Mouse (Mus musculus) hindbrain, postnatal 0 days (tissue): ENCODE measurements around the gene Snx14. TPM values are rescaled to one million over a fixed set of nuclear protein-coding genes. Genes with fewer than 3 reads are reported as not detected.
A peak's percentile ranks its signal among the peaks of the same experiment; 100 is the strongest.

Experiments
- ATAC-seq: fragments of 200-750 bp; cut with Nextera tagmentation; 2 replicates; pipeline ENCODE4 v1.8.0; 2017; ENCODE audit warnings: mild to moderate bottlenecking, moderate TSS enrichment, moderate library complexity
- DNase-seq: peaks from one replicate; pipeline ENCODE4 v3.0.0-alpha.2; 2015; ENCODE audit warnings: low spot score
- H3K27ac ChIP-seq: fragments of 300-500 bp; sonication (generic); 2 replicates; pipeline ENCODE4 v1.5.1; 2014; ENCODE audit warnings: mild to moderate bottlenecking
- H3K27me3 ChIP-seq: fragments of 300-500 bp; sonication (generic); 2 replicates; pipeline ENCODE4 v1.6.1; 2014; ENCODE audit warnings: low read length, mixed read lengths; ENCODE audit not compliant: insufficient read depth
- H3K36me3 ChIP-seq: fragments of 300-500 bp; sonication (generic); 2 replicates; pipeline ENCODE4 v1.6.1; 2014; ENCODE audit warnings: low read length, mixed read lengths; ENCODE audit not compliant: insufficient read depth
- H3K4me1 ChIP-seq: fragments of 300-500 bp; sonication (generic); 2 replicates; pipeline ENCODE4 v1.6.1; 2014; ENCODE audit warnings: antibody characterized with exemption, low read length, mixed read lengths; ENCODE audit not compliant: insufficient read depth
- H3K4me2 ChIP-seq: fragments of 300-500 bp; sonication (generic); 2 replicates; pipeline ENCODE4 v1.6.1; 2014; ENCODE audit warnings: low read depth, mild to moderate bottlenecking, low read length, moderate library complexity, mixed read lengths
- H3K4me3 ChIP-seq: fragments of 300-500 bp; sonication (generic); 2 replicates; pipeline ENCODE4 v1.5.1; 2014; ENCODE audit warnings: low read length
- H3K9ac ChIP-seq: fragments of 300-500 bp; sonication (generic); replicated peaks from 2 replicates; pipeline ENCODE4 v1.6.1; 2014; ENCODE audit warnings: mild to moderate bottlenecking, low read length, moderate library complexity, mixed read lengths
- H3K9me3 ChIP-seq: fragments of 300-500 bp; sonication (generic); 2 replicates; pipeline ENCODE4 v1.6.1; 2016; ENCODE audit warnings: low read length, mixed read lengths
- CTCF ChIP-seq: IDR thresholded peaks from 2 replicates; pipeline ENCODE4 v1.5.1; 2016; ENCODE audit warnings: antibody characterized with exemption, control low read depth, low read depth
- WGBS: fragments of 180-500 bp; shearing (Covaris S2); extraction: QIAGEN DNeasy Blood & Tissue Kit; methylation state at CpG from one replicate; pipeline ENCODE4 v1.1.7; 2014; 5-methylcytosine and 5-hydroxymethylcytosine counted together
- polyA plus RNA-seq: library from polyadenylated mRNA; unstranded; fragments of >200 nt; fragmentation: Nextera tagmentation; extraction: Ambion mirVana; gene quantifications from 2 replicates; pipeline ENCODE4 v1.2.1, GENCODE M21; 2015
- total RNA-seq: library from RNA; depleted of rRNA; stranded (reverse); fragments of >200 nt; gene quantifications from 2 replicates; pipeline ENCODE4 v1.2.3, GENCODE M21; 2014

The Snx14 gene
- total and polyA plus RNA-seq, 2 experiments from 2014 or later: 23.3 to 28.6 TPM

GRCm38 (mm10) chr9:88340819-88341218, 97.9 kb downstream of the Snx14 start:
- H3K9ac ChIP-seq: no peak overlapping the region
- no peak for TF ChIP-seq CTCF

DNA sequence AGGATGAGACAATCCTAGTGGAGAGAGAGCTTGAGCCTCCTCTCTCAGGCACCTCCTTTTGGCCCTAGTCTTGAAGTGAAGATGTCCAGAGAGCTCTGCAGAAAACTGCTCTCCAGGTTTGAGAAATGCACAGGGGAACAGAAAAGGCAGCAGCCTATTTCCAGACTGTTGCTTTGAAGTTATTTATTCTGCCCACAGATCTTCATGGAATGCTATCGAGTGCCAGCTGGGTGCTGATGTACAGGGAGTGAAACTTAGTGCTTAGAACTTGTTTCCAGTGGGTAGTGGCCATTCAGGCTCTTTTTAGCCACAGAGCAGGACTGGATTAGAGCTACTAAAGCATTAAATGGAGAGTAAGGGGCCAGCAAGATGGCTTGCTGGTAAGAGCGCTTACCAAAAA, 102.9 kb downstream of the Snx14 start:
- TF ChIP-seq CTCF: no peak
- Histone ChIP-seq H3K36me3 (no peaks in the 10 kb centered on the region), H3K27ac (no peak overlapping the region), H3K27me3 (no peaks in the 10 kb centered on the region), H3K4me1 (no peaks in the 10 kb centered on the region), H3K9ac (no peak overlapping the region), H3K4me2 (no peak overlapping the region), H3K4me3 (no peak overlapping the region), H3K9me3 (no peaks in the 10 kb centered on the region)
- ATAC-seq: no peak
- no peak for DNase-seq
- 83% methylated on average over 2 of the region's 2 CpGs for WGBS

More at GRCm38 (mm10) chr9:88340819-88341218, 97.9 kb downstream of the Snx14 start:
- no peak overlapping the region for H3K4me2 ChIP-seq
- ATAC-seq (0 out of 2 replicates have a peak, but pooled peaks have one; percentile 29), DNase-seq (no peak)
- no peaks in the 10 kb centered on the region for H3K9me3 ChIP-seq
- H3K4me1 ChIP-seq: no peaks in the 10 kb centered on the region
- H3K27me3 ChIP-seq: no peaks in the 10 kb centered on the region
- H3K36me3 ChIP-seq: no peaks in the 10 kb centered on the region
- H3K4me3 ChIP-seq: no peak overlapping the region
- H3K27ac ChIP-seq: no peak overlapping the region
- 86% methylated on average over 3 of the region's 3 CpGs for WGBS

DNA sequence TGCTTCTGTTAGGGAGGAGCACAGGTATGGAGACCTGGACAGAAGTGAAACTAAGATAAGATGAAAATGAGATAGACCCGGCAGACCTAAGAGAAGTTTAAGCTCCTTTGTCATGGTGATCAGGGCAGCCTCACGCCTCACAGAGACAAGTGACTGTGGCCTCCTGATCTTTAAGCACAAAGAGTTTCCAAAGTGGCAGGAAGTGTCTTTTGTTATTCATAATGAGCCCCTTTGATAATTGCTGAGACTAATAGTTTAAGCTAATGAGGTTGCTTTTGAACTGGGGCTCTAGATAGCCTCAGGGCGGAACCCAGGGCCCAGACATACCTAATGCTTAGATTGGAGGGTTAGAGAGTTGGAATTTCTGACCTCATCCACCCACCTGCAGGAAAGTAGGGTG, 106.3 kb downstream of the Snx14 start:
- DNase-seq: no peak
- no peak for TF ChIP-seq CTCF
- 22% methylated on average over 3 of the region's 3 CpGs for WGBS

GRCm38 (mm10) chr9:88330316-88330715, 108.4 kb downstream of the Snx14 start:
- 72% methylated on average over 3 of the region's 3 CpGs for WGBS
- H3K4me2 ChIP-seq: no peak overlapping the region
- no peaks in the 10 kb centered on the region for H3K36me3 ChIP-seq
- no peak overlapping the region for H3K27ac ChIP-seq
- H3K4me3 ChIP-seq: no peak overlapping the region
- peaks cover 6% of the 10 kb centered on the region; the same call in 1 of the 2 replicates for H3K4me1 ChIP-seq
- no peaks in the 10 kb centered on the region for H3K27me3 ChIP-seq
- DNase-seq (no peak), ATAC-seq (no peak)
- H3K9ac ChIP-seq: no peak overlapping the region
- no peak for TF ChIP-seq CTCF
- H3K9me3 ChIP-seq: no peaks in the 10 kb centered on the region

More for the DNA sequence above, 106.3 kb downstream of the Snx14 start:
- no peak for ATAC-seq
- H3K4me3 ChIP-seq: no peak overlapping the region
- no peaks in the 10 kb centered on the region for H3K27me3 ChIP-seq
- no peak overlapping the region for H3K9ac ChIP-seq
- no peaks in the 10 kb centered on the region for H3K9me3 ChIP-seq
- H3K27ac ChIP-seq: no peak overlapping the region
- H3K4me1 ChIP-seq: peaks cover 6% of the 10 kb centered on the region; the same call in 1 of the 2 replicates
- no peak overlapping the region for H3K4me2 ChIP-seq
- no peaks in the 10 kb centered on the region for H3K36me3 ChIP-seq

DNA sequence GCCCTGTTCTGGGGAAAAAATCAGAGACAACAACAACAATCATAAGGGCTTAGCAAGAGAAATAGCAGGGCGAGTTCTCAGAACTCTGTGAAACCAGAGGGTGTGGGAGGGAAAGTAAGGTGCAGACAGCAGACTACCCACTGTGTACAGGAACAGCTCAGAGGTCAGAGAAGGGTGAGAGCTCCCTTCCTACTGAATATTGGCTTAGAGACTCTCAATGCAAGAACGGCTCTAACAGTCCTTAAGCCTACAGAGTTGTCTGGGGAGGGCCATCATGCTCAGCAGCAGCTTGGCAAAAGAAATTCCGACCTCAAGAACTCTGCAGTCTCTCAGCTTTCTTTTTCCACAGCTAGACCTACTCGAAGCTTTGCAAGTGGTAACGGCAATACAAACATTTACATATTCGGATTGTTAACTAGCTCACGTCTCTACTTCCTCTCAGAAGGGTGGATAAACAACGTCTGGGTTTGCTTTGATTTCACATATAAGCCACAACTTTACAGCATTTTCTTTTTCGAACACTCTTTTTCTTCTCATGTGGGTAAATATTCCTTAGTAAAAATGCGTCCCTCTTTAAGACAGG, 109.5 kb downstream of the Snx14 start:
- no peaks in the 10 kb centered on the region for H3K36me3 ChIP-seq
- peaks cover 6% of the 10 kb centered on the region; the same call in 1 of the 2 replicates for H3K4me1 ChIP-seq
- ATAC-seq (no peak), DNase-seq (no peak)
- no peak overlapping the region for H3K27ac ChIP-seq
- no peak overlapping the region for H3K9ac ChIP-seq
- no peak for TF ChIP-seq CTCF
- H3K4me3 ChIP-seq: no peak overlapping the region
- 45% methylated on average over 10 of the region's 10 CpGs for WGBS
- H3K4me2 ChIP-seq: no peak overlapping the region
- no peaks in the 10 kb centered on the region for H3K9me3 ChIP-seq
- H3K27me3 ChIP-seq: 0 out of 2 replicates have a peak, but pooled peaks cover 3% of the 10 kb centered on the region

DNA sequence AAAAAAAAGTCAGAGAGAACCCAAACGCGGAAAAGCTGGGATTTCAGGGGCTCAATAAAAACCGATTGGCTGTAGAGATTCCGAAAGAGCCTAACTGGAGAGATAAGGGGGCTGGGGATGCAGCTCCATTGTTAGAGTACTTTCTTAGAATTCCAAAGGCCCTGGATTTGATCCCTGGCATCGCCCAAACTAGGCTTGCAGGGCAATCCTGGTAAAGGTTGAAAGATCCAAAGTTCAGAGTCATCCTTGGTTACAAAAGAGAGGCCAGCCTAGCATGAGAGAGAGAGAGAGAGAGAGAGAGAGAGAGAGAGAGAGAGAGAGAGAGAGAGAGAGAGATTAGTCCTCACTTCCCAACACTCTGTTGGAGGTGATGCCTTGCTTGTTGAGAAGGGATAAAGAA, 110.1 kb downstream of the Snx14 start:
- no peak overlapping the region for H3K27ac ChIP-seq
- peaks cover 6% of the 10 kb centered on the region; the same call in 1 of the 2 replicates for H3K4me1 ChIP-seq
- H3K4me3 ChIP-seq: no peak overlapping the region
- DNase-seq: no peak
- H3K36me3 ChIP-seq: no peaks in the 10 kb centered on the region
- H3K9ac ChIP-seq: no peak overlapping the region
- no peak for ATAC-seq
- no peak for TF ChIP-seq CTCF
- H3K27me3 ChIP-seq: 0 out of 2 replicates have a peak, but pooled peaks cover 3% of the 10 kb centered on the region
- 39% methylated on average over 5 of the region's 5 CpGs for WGBS
- H3K4me2 ChIP-seq: no peak overlapping the region
- H3K9me3 ChIP-seq: no peaks in the 10 kb centered on the region
